Mouse (Mus musculus) olfactory bulb, adult 2 months (tissue): ENCODE measurements around the gene Myh3. TPM values are rescaled to one million over a fixed set of nuclear protein-coding genes. Genes with fewer than 3 reads are reported as not detected.

Source experiments
- H3K27ac ChIP-seq: fragments of 200-500 bp; 2 replicates; pipeline ENCODE4 v1.5.1; 2012; ENCODE audit warnings: low read depth, low read length; ENCODE audit not compliant: insufficient read depth
- H3K4me1 ChIP-seq: fragments of 200-500 bp; 2 replicates; pipeline ENCODE4 v1.6.1; 2012; ENCODE audit warnings: low read length; ENCODE audit not compliant: control insufficient read depth, insufficient read depth
- H3K4me3 ChIP-seq: fragments of 200-500 bp; 2 replicates; pipeline ENCODE4 v1.5.1; 2012; ENCODE audit warnings: mild to moderate bottlenecking, low read depth, low read length, moderate library complexity; ENCODE audit not compliant: insufficient read depth
- CTCF ChIP-seq: fragments of 200-500 bp; IDR thresholded peaks from 2 replicates; pipeline ENCODE4 v1.5.1; 2012; ENCODE audit warnings: low read depth, mild to moderate bottlenecking, low read length, moderate library complexity; ENCODE audit not compliant: insufficient read depth
- POLR2A ChIP-seq: fragments of 200-500 bp; IDR thresholded peaks from 2 replicates; pipeline ENCODE4 v1.6.1; 2012; ENCODE audit warnings: mild to moderate bottlenecking, low read depth, low read length, moderate library complexity; ENCODE audit not compliant: insufficient read depth
- WGBS: fragments of 180-500 bp; shearing (Covaris S2); methylation state at CpG from one replicate; pipeline ENCODE4 v1.1.7; 2018; 5-methylcytosine and 5-hydroxymethylcytosine counted together
- polyA plus RNA-seq: library from polyadenylated mRNA; stranded (reverse); fragments of >200 nt; gene quantifications from 2 replicates; pipeline ENCODE4 v1.2.4, GENCODE M21; 2012; ENCODE audit warnings: low replicate concordance; ENCODE audit not compliant: missing spikeins, insufficient read depth, insufficient read length

Gene Myh3
- polyA plus RNA-seq, 1 experiment = not detected

DNA sequence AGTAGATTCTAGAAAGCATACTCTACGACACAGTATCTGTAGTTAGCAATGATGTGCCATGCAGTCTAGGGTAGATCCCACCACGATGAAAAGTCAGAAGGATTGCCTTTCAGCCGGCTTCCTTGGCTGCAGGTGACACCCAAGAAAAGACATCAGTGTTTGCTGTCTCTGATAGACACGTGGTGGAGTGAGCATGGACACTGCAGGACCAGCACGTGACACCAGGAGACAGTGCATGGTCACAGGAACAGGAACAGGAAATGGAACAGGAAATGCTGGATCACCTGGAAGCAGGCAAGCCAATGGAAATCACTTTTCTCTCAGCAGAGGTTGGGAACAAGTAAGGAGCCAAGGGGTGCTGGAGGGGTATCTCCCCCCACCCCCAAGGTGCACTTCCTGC is 65.0 kb downstream of the Myh3 start:
- H3K4me3 ChIP-seq = no peak overlapping the region
- H3K27ac ChIP-seq = no peak overlapping the region
- no peak for TF ChIP-seq CTCF
- TF ChIP-seq POLR2A = no peak
- WGBS = 86% methylated on average over 5 of the region's 5 CpGs
- no peaks in the 10 kb centered on the region for H3K4me1 ChIP-seq

DNA sequence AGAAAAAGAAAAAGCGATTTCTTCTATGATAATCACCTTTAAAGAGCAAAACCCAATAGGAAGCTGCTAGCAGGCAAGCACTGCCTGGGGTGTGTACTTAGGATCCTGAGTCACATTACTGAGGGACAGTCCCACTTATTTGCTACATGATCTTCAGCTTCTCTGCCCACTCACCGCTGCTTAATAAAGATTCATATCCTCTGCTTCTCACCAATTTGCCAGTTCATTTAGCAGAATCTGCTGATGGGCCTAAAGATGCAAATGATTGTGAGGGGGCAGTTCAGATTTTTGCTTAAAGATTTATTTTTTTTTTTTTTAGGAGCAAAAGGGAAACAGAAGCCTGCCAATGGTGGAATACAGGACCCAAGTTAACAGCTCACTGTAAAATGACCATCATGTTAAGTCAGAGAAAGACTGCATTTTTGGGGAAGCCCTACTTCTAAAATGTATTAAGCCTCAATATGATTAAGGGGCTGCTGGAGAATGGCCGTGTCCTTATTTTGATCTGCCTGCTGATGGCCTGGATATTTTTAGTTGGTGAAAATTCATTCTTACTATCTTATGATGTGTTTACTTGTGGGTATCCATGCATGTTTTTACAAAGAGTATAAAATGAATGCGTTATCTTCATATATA is 65.9 kb downstream of the Myh3 start:
- Histone ChIP-seq H3K27ac (no peak overlapping the region), H3K4me1 (no peaks in the 10 kb centered on the region), H3K4me3 (no peak overlapping the region)
- TF ChIP-seq CTCF (no peak), POLR2A (no peak)
- WGBS = 84% methylated on average over 4 of the region's 4 CpGs

DNA sequence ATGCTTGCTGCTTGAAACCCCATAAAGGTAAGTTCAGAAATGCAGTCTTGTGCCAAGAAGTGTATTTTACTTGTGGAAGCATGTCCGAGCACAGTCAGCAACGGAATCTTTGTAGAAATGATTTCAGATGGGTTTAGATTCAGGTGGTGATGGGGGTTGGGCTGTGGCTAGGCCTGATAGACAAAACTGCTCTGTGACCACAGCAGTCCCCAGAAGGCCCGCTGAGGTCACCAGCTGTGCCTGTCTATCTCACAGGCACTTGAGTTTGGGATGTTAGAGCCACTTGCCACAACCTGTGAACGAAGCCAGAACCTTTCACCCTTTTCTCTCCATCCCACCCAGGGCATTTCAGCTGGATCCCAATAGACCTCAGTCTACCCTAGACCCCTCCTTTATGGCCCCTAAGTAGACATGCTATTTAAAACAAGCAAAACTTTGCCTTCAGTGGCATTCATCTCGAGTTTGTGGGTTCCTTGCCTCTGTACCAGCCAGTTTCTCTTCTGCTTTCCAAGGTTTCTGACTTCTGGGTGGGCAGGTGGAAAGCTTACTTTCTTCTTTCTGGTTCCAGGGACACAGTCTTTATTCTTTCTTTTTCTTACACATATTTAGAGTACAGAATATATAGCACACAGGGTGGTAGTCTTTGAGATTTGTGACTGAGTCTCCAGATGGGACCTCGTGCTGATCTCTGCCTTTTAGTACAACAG is 66.6 kb downstream of the Myh3 start:
- no peaks in the 10 kb centered on the region for H3K4me1 ChIP-seq
- H3K27ac ChIP-seq = no peak overlapping the region
- 83% methylated on average over 6 of the region's 6 CpGs for WGBS
- no peak overlapping the region for H3K4me3 ChIP-seq
- TF ChIP-seq CTCF = no peak
- no peak for TF ChIP-seq POLR2A

DNA sequence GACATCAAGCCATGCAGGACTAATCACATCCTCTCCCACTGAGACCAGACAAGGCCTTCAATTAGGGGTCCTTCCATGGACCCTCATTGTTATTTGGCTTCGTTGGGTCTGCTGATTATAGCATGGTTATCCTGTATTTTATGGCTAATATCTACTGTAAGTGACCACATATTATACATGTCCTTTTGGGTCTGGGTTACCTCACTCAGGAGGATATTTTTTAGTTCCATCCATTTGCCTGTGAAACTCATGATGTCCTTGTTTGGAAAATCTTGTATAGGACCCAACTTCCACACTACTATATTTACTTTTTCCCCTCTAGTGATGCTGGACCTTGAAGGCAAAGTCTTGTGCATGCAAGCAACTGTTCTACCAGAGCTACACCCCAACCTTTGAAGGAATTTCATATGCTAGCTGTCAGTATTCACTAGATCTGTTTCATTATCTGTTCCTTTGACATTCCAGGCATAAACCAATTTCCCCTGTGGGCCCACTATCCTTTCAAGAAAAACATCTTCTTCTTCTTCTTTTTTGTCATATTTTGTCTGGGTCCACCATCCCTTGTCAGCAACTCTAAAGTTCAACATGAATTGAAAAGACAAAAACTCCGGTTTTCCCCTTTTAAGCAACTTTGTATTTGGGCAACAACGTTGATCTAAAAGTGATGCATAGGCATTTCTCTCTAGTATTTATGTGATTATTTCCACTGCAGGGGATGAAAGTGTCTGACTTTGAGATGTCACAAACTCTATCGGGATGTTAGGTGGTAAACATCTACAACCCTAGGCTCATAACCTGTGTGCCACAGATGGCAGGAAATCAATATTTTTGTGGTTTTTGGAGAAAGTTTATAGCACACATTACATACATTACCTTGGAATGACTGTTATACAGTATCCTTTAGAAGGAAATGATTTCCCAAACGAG is 67.6 kb downstream of the Myh3 start:
- TF ChIP-seq CTCF (no peak), POLR2A (no peak)
- Histone ChIP-seq H3K27ac (no peak overlapping the region), H3K4me3 (no peak overlapping the region), H3K4me1 (no peaks in the 10 kb centered on the region)
- WGBS = 87% methylated on average over 5 of the region's 5 CpGs

DNA sequence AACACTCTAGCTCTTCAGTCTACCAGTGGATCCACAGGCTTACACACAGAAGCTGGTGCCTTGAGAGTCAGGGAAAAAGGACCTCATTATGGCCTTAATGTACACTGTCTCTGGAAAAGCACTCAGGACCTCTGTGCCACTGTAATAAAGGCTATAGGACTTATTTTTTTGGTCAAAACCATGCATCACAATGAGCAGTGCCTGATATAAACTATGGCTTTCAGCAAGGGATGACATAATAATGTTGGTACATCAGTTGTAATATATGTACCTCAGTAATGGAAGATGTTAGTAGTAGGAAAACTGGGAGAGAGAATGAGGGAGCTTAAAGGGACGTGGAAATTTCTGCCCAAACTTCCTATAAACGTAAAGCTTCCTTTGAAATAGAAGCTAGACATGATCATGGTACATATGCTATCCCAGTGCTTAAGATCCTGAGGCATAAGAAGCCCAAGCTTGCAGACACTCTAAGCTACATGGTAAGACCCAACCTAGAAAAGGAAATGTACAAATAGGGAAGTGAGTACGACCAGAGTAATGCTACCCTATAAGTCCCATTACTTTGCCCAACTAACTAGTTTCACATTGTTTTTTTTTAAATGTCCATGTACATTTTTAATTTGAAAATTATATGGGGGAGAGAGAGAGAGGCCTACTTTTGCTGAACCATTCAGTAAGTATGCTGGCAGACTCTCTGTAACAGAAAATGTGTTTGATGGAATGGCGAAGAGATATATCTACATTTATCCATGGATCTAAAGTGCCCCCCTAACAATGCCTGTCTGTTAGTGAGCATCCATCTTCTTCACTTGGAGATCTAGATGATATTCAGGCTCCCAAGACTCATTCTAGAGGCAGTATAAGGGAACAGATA is 68.5 kb downstream of the Myh3 start:
- 93% methylated on average over 4 of the region's 4 CpGs for WGBS
- no peak for TF ChIP-seq POLR2A
- TF ChIP-seq CTCF = no peak

DNA sequence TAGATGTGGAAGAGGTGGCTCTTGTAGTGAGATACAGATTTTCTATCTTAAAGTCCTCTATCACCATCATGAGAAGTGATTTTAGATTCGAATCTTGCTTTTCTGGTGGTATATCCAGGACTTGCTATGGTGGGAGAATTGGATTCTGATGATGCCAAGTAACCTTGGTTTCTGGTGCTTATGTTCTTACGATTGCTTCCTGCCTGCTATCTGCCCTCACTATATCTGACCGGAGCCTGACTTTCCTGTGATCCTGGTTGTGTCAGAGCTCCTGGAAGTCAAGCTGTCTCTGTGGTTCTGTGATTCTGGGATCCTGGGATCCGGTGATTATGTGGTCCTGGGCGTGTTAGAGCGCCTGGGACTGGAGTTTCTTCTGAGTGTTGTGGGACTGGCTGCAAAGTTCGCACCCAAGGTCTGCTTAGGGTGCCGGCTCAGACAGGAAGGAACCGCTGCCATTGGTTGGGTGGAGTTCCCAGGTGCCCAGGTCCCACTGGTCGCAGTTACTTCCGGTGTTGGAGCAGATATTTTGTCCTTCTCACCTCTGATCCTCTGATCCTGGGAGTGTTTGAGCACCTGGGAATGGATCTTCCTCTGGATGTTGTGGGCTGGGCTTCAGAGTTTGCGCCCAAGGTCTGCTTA is 69.3 kb downstream of the Myh3 start:
- Histone ChIP-seq H3K4me3 (no peak overlapping the region), H3K4me1 (no peaks in the 10 kb centered on the region), H3K27ac (no peak overlapping the region)
- TF ChIP-seq CTCF = no peak
- no peak for TF ChIP-seq POLR2A
- WGBS = 95% methylated on average over 12 of the region's 12 CpGs

More for the DNA sequence above, 68.5 kb downstream of the Myh3 start:
- no peak overlapping the region for H3K27ac ChIP-seq
- no peak overlapping the region for H3K4me3 ChIP-seq
- no peaks in the 10 kb centered on the region for H3K4me1 ChIP-seq

DNA sequence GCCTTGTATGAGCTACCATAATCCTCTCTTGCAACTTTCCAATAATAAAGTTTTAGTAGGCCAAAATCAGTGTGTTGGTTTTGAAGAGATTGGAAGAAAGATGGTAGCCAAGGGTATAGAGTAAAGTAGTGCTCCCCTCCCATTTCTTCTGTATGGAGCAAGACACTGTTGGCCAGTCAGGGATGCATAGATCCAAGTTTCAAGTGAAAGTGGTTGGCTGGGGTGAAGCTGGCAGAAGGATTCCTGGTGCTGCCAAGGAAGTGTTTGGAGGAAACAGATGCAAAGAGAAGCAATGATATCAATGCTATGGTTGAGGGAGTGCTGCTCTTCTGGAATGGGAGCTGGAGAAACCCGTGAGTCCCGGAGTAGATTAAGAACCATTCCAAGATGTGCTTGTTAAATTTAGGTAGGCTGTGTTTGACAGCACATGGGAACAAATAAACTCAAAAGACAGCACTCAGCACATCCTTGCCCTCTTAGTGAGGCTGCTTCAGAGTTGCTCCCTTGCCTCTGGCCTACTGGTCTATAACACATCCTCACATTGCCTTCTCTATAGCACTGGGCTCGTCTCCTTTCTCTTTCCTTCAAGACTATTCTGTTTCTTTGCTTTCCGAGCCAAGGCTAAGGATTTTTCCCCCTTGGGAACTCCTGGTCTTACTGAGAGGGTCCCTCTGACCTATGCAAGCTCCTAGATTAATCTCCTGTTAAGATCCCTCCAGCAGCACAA is 70.3 kb downstream of the Myh3 start:
- Histone ChIP-seq H3K27ac (no peak overlapping the region), H3K4me1 (no peaks in the 10 kb centered on the region), H3K4me3 (no peak overlapping the region)
- no peak for TF ChIP-seq CTCF
- no peak for TF ChIP-seq POLR2A
- 87% methylated on average over 4 of the region's 4 CpGs for WGBS
